Mouse (Mus musculus) spleen, adult 2 months (tissue): ENCODE measurements around the gene Mrrf.

ENCODE experiments used
- CTCF ChIP-seq: fragments of 200-500 bp; IDR thresholded peaks from 2 replicates; pipeline ENCODE4 v1.5.1; 2011; ENCODE audit warnings: mild to moderate bottlenecking, inconsistent platforms; ENCODE audit not compliant: insufficient read depth, insufficient read length, insufficient replicate concordance; ENCODE audit errors: extremely low read depth
- POLR2A ChIP-seq: fragments of 200-500 bp; IDR thresholded peaks from 2 replicates; pipeline ENCODE4 v1.6.1; 2011; ENCODE audit warnings: low read depth, low read length, inconsistent platforms

DNA sequence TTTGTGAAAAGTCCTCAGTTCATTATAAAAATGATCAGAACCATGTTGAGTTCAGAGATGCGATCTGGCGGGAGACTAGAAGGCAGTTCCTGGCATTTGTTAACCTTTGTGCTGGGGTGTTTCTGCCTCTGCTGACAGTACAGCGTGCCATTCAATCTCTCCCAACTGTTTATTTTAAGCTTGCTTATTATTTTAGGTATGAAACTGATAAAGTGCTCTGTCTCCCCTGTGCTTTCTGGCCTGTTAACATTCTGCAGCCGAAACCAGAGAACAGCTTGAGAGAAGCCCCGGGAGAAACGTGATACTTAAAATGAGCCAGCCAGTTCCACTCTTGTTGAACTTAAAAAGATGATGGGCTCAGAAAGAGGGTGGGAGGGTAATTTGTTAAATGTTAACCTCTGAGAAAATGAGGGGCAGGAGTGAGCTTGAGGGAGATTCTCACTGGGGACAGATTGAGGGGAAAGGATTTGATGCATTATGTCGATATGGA lies 12.7 kb downstream of the Mrrf start:
- TF ChIP-seq POLR2A (no peak), CTCF (no peak)
